Mouse (Mus musculus) gastrocnemius, postnatal 4 days (tissue): ENCODE measurements at regions not wholly inside any gene's neighbourhood (a gene's known extent, or its start where the extent isn't known, plus 50 kb on each side); places are given as distances from the start of the nearest gene placed in this dataset.
A peak's percentile ranks its signal among the peaks of the same experiment; 100 is the strongest.

Experiments
- DNase-seq, 2 experiments: peaks; one replicate each; pipeline ENCODE4 v3.0.0; 2021 to 2022; ENCODE audit warnings: low spot score in 2 of 2, mixed read lengths in 2 of 2

DNA sequence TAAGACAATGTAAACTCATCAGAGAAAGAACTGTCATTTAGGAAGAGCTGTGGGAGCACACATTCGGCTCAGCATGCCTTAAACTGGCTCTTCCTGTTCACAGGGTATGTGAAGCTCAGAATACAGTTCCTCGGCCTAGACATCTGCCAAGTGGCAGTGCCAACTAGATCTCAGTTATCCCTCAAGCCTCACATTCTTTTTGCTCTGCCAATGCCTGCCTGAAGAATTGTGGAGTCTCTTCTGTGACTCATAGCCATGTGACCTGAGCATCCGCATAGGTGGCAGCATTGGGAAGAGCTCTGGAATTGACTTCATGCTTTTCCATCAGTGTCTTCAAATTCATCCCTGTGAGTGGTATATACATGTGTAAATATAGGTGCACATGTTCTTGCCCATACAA, 59.7 kb downstream of the Prlhr start:
- no peak for DNase-seq

DNA sequence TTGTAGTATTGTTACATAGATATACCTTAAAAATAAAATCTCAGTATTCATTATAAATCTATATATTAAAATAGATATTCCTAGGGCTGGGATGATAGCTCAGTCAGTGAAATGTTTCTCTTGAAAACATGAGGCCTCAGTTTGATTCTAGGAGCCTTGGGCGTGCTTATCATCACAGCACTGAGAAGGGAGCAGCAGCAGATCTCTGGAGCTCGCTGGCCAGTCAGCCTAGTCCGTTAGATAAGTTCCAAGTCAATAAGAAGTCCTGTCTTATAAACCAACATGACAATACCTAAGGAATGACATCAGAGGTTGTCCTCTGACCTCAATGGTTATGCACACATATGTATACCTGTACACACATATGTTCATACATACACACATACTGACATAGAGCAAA, 68.7 kb downstream of the Prlhr start:
- no peak for DNase-seq

DNA sequence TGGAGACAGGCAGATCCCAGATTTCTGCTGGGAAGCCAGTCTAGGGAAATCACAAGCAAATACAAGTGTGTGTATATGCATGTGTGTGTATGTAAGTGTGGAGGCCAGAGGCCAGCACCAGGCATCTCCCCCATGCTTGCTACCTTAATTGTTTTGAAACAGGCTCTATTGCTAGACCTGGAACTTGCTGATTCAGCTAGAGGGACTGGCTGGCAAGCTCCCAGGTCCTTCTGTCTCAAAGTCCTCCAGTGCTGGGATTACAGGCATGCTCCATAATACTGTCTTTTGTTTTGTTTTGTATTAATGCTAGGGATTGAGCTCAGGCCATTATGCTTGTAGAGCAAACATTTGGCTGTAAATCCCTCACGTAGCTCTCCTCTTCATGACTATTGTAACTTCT, 70.4 kb downstream of the Prlhr start:
- no peak for DNase-seq

DNA sequence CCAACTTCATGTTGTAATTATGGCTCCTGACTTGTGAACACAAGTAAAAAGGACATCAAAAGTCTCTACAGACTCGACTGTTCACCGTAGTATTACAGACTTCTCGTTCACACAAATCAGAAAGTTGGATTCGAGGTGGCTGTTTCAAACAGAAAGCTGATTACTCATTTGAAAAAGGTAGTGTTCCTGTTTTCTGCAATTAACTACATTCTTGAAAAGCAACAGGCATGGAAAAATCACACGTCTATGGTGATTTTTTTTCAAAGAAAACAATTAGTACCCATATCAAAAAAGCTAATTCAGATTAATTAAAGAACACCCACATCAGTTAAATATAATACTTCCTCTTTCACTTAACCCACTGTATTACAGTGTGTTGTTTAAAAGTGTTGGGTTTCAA, 71.5 kb downstream of the Prlhr start:
- DNase-seq: no peak

- DNase-seq: no peak
These were observed 81.4 kb downstream of the Prlhr start for GRCm38 (mm10) chr19:60386563-60387241.

DNA sequence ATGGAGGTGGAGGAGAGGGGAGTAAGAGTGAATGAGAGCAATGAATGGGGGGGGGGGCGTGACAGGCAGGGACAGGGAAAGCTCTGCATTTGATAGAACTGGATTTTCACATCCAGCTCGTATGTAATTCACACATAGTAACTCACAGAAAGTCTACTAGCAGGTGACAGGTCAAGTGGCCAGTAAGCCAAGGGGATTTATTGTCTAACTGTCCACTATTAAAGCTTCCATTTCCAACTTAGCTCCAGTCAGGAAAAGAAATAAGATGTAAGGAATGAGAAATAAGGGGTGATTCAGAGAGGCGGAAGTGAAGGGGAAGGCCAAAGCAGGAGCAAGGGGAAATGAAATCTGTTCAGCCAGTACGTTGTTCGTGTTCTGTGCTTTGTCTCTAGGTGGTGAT, 83.4 kb downstream of the Prlhr start:
- DNase-seq: no peak

DNA sequence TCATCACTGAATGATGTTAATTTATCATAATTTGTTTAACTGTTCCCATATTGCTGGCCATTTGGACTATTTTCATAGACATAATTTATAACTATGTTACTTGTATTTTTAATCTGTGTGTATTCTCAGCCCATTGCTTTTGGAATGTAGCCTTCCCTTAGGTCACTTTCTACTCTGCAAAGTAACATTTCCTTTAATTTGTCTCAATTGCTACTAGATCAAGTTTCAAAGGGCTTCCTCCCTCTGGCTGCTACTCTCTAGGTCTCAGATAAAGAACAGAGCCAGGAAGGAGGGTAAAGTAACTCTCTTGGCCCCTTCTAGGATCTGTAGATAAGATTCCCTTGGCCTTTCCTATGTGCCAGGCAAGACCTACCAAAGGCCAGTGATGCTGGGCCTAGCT, 85.4 kb downstream of the Prlhr start:
- no peak for DNase-seq

DNA sequence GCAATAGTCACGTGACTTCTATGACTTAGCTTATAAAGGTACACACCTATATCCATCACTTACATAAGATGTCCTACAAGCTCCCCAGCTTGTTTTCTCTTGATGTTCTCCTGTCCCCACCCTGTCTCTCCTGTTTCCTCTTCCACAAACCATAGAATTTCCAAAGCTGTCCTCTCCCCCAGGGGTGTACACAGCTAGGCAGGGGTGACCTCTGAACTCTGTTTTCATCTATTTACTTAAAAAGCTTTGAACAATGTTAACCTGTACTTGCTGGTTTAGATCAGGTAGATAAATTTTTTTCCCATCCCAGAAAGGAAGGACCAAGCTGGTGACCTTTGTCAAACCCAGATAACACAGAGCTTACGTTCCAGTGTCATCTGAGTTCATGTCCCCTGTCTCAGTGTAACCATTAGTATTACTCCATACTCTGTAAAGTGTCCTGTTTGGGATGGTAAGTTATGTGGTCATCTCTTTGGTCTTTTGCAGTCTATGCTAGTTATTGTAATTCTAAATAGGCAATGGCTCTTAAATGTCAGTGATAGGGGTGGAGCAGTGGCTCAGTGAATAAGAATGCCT, 89.0 kb downstream of the Prlhr start:
- no peak for DNase-seq

DNA sequence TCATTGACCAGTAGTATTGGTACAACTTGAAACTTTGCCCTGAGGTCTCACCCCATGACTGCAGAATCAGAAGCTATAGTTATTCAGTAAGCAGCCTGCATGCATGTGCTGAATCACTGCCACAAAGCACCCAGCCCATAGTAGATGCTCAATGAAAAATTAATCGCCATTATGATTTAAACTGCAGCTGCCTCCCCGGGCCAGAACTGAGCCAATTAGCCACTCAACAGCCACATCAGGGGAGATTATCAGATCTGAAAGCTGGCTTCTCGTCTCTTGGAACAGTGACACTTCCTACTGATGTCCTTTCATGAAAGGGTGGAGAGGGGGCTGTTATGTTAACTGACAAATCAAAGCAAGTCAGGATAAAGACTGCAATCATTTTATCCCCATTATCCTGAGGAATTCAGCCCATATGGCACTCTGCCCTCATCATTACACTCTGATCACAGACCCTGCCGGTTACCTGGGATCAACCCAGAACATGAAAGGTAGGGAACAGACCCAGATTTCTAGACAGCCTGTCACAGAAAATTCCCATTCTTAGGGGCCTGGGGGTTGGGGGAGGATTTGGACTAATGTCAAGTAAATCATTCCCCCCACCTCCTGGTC, 104.0 kb downstream of the Prlhr start:
- no peak for DNase-seq

- DNase-seq: no peak
These were observed 118.4 kb upstream of the Fam204a start for GRCm38 (mm10) chr19:60344911-60345310.

DNA sequence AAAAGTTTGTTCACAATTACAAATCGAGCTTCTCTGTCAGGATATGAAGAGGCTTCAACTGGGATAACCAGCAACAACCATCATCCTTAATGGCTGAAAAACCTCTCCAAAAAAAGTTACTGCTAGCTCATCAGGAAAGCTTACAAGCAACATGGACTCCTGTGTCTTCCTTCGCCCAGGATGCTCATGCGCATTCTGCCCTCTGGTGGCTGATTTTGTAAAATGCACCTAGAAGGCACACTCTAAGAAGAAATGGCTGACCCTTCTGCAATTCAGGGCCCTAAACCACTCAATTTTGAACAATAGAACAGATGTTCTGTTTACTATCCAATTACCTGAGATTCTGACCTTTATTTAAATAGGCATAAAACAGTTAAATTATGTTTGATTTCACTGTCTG, 115.0 kb upstream of the Fam204a start:
- DNase-seq: peak; percentile 24 to 39

GRCm38 (mm10) chr19:60340234-60340633, 113.7 kb upstream of the Fam204a start:
- DNase-seq: no peak

DNA sequence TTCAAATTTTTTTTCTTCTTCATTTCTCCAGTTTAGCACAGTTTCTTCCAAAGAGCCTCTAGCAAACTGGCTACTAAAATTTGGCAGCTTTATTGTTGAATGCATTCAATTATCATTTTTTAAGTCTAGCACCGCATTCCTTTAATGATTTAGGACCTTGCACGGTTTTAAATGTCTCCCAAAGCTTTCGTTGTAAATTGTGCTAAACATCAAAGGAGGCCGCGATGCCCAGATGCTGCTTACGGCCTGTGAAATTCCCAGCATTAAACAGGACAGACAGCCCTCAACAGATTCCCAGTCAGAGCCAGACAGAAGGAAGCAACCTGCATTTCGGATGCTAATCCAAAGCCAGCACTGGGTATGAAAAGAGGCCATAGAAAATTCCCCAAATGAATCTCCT, 108.0 kb upstream of the Fam204a start:
- DNase-seq: no peak

DNA sequence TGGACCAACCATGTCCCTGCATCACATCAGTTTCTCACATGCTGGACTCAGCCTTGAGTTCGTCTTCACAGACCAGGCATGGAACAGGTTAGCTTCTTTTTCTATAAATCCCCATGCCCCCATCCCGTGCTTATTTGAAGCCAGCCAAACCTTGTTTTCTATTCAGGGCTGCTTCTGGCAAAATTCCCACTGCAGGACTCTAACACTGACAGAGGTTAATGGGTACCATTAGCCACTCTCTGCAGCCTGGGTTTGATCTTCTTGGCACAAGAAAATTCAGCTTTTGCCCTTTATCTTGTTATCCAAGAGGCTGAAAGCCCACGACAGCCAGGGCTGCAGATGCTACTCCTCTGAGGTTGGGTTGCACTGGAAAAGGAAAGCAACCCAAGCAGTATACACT, 101.8 kb upstream of the Fam204a start:
- no peak for DNase-seq

- no peak for DNase-seq
These were observed 99.1 kb upstream of the Fam204a start for GRCm38 (mm10) chr19:60325612-60326011.

GRCm38 (mm10) chr19:60325112-60325511, 98.6 kb upstream of the Fam204a start:
- DNase-seq: no peak

GRCm38 (mm10) chr19:60310591-60310990, 84.1 kb upstream of the Fam204a start:
- peak; percentile 21 to 61 for DNase-seq

- DNase-seq: no peak
These were observed 75.9 kb upstream of the Fam204a start for GRCm38 (mm10) chr19:60302371-60302770.

DNA sequence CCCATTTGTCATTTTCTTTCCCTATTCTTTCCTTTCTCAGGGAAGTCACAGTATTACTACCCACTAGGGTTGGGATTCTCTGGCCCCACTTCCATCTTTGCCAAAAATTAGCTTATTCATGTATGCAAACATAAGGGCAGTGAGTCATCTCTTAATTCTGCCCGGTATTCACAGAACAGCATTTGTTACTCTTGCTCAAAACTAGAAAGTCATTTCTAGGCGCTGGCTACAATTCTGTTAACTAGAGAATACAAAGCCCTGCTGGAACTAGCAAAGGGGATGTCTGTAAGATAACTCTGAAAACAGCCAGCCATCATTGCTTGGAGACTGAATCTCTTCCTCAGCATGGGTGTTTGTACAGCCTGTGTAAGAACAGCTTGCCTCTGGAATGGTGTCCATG, 74.4 kb upstream of the Fam204a start:
- no peak for DNase-seq

DNA sequence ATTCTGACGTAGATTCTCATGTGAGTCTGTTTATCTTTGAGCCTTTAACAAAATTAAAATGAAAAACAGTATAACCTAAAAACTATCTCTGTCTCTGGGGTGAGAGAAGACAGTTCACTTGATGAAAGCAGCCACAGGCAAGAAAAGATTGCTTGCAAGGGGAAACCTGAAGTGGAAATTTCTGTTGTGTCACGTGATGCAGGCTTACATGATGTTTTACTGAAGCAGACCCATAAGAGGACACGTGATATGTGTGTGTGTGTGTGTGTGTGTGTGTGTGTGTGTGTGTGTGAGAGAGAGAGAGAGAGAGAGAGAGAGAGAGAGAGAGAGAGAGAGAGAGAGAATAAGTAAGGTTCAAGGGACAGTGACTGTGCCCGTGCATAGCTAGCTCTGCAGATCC, 63.7 kb upstream of the Fam204a start:
- no peak for DNase-seq

DNA sequence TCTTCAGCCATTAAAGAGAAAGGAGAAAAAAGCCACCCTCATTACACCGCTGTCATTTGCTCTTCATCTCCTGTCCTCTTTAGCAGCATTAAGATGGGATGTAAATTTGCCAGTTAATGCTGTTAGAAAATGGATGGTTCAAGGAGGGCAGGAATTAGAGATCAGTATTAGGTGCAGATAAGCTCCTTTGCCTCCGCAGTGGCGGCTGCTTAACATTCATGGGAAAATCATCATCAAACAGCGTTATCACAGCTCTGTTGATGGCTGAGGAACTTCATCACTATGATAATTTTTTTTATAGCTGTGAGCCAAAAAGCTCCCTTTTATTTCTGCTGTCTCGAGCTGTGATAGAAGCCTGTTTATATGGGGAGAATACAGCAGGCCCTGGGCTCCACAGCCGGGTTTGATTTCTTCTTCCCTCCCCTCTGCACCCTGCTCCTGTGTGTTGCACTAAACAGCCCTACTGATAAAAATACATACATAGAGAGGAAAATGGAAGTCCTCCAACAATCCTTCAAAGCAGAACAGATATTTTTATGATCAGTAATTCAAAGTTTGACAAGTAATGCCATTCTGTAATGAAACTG, 60.4 kb upstream of the Fam204a start:
- no peak for DNase-seq

DNA sequence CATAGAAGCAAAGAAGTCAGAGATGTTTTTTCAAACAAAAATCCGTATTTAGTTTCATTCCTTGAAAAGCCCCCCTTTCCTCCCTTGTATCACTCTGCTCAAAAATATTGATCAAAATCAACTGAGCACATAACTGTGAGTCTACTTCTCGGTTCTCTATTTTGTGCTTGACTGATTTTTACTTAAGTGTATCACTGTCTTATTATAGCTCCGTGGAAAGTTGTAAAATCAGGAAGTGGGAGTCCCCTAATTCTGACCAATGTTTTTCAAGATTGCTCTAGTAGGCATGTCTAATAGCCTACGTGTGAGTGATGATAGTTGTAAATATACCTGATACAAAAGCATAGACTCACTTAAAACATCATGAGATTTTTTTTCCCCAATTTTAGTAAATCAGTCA, 58.4 kb upstream of the Fam204a start:
- no peak for DNase-seq
